Mouse (Mus musculus) lung, postnatal 0 days (tissue): ENCODE measurements around the gene 4930583I09Rik. TPM values are rescaled to one million over a fixed set of nuclear protein-coding genes. Genes with fewer than 3 reads are reported as not detected.

ENCODE experiments used
- ATAC-seq: fragments of 200-750 bp; cut with Nextera tagmentation; 2 replicates; pipeline ENCODE4 v1.8.0; 2017; ENCODE audit warnings: moderate library complexity
- DNase-seq: peaks from one replicate; pipeline ENCODE4 v3.0.0-alpha.2; 2016; ENCODE audit warnings: low spot score
- H3K27ac ChIP-seq: fragments of 300-500 bp; sonication (generic); 2 replicates; pipeline ENCODE4 v1.5.1; 2014; ENCODE audit warnings: antibody characterized with exemption, mild to moderate bottlenecking, low read length, mixed read lengths
- H3K27me3 ChIP-seq: fragments of 300-500 bp; sonication (generic); replicated peaks from 2 replicates; pipeline ENCODE4 v1.6.1; 2014; ENCODE audit warnings: low read length, mixed read lengths; ENCODE audit not compliant: insufficient read depth
- H3K36me3 ChIP-seq: fragments of 300-500 bp; sonication (generic); 2 replicates; pipeline ENCODE4 v1.6.1; 2014; ENCODE audit warnings: low read length, mixed read lengths; ENCODE audit not compliant: insufficient read depth
- H3K4me1 ChIP-seq: fragments of 300-500 bp; sonication (generic); 2 replicates; pipeline ENCODE4 v1.6.1; 2014; ENCODE audit warnings: antibody characterized with exemption, low read depth, low read length, mixed read lengths; ENCODE audit not compliant: insufficient read depth
- H3K4me2 ChIP-seq: fragments of 300-500 bp; sonication (generic); replicated peaks from 2 replicates; pipeline ENCODE4 v1.6.1; 2014; ENCODE audit warnings: low read depth, mild to moderate bottlenecking, low read length, moderate library complexity, mixed read lengths
- H3K4me3 ChIP-seq: fragments of 300-500 bp; sonication (generic); 2 replicates; pipeline ENCODE4 v1.5.1; 2014; ENCODE audit warnings: low read depth, low read length
- H3K9ac ChIP-seq: fragments of 300-500 bp; sonication (generic); replicated peaks from 2 replicates; pipeline ENCODE4 v1.6.1; 2014; ENCODE audit warnings: low read depth, mild to moderate bottlenecking
- H3K9me3 ChIP-seq: fragments of 300-500 bp; sonication (generic); 2 replicates; pipeline ENCODE4 v1.6.1; 2016; ENCODE audit warnings: low read length, mixed read lengths
- CTCF ChIP-seq: IDR thresholded peaks from 2 replicates; pipeline ENCODE4 v1.5.1; 2016; ENCODE audit warnings: antibody characterized with exemption, mild to moderate bottlenecking
- EP300 ChIP-seq: IDR thresholded peaks from 2 replicates; pipeline ENCODE4 v1.6.1; 2016; ENCODE audit warnings: antibody characterized with exemption, mild to moderate bottlenecking, control low read depth
- WGBS: fragments of 180-500 bp; shearing (Covaris S2); extraction: QIAGEN DNeasy Blood & Tissue Kit; methylation state at CpG from one replicate; pipeline ENCODE4 v1.1.7; 2014; 5-methylcytosine and 5-hydroxymethylcytosine counted together
- polyA plus RNA-seq: library from polyadenylated mRNA; unstranded; fragments of >200 nt; fragmentation: Nextera tagmentation; extraction: Ambion mirVana; gene quantifications from 2 replicates; pipeline ENCODE4 v1.2.1, GENCODE M21; 2015

Gene 4930583I09Rik
- not detected in 2 replicates for polyA plus RNA-seq

- H3K9me3 ChIP-seq = no peaks in the 10 kb centered on the region
- no peak for ATAC-seq
- TF ChIP-seq CTCF = no peak
- TF ChIP-seq EP300 = no peak
- H3K9ac ChIP-seq = no peak within 1 kb of the TSS
- no peaks in the 10 kb centered on the region for H3K27me3 ChIP-seq
- 60% methylated on average over 6 of the region's 6 CpGs for WGBS
- H3K4me2 ChIP-seq = no peak within 1 kb of the TSS
- no peaks in the 10 kb centered on the region for H3K4me1 ChIP-seq
- no peak for DNase-seq
- H3K4me3 ChIP-seq = no peak within 1 kb of the TSS
- no peaks in the 10 kb centered on the region for H3K36me3 ChIP-seq
- H3K27ac ChIP-seq = no peak within 1 kb of the TSS
Observed at GRCm38 (mm10) chr17:64835928-64836327, at the start of gene 4930583I09Rik. TSS of gene 4930583I09Rik (minus strand) at chr17:64836071.

DNA sequence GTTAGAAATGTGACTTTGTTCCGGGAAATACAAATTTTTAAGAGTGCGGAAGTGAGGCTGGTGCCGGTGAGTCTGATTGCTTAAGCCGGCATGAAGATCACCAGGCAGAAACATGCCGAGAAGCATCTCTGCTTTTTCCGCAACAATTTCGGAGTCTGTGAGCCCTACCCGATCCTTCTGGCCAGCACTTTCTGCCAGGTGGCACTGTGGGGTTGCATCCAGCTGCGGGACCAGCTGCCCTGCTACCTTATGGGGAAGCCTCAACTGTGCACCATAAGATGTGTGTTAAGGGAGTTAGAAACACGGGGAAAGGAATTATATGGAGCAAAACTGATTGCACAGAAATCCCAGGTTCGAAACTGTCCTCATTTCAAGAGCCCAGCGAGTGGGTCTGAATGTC, 40.2 kb upstream of the 4930583I09Rik start:
- no peak for ATAC-seq

DNA sequence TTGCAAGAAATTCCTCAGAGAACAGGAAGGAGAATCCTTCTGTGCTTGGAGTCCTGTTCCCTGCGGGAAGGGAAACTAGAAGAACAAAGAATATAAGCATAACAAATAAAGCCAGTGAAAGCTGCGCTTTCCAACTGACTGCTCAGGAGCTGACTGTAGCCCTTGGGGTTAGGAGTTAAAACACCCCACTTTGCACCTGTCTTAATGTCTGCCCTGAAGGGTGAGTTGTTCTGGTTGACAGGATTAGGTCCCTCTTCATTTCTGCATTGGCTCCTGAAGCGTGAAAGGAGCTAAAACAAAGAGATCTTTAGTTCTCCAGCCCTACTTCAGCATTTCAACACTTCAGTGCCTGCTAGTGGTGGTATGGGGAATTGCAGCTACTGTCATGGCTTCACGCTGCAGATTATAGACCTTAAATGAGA, 37.8 kb upstream of the 4930583I09Rik start:
- Histone ChIP-seq H3K9ac (no peak overlapping the region), H3K27me3 (no peaks in the 10 kb centered on the region), H3K4me2 (no peak overlapping the region), H3K9me3 (no peaks in the 10 kb centered on the region), H3K27ac (no peak overlapping the region), H3K36me3 (no peaks in the 10 kb centered on the region), H3K4me1 (no peaks in the 10 kb centered on the region), H3K4me3 (no peak overlapping the region)
- DNase-seq = peak; percentile 57
- TF ChIP-seq EP300 (no peak), CTCF (peak; percentile 95)
- no peak for ATAC-seq
- 35% methylated on average over 4 of the region's 4 CpGs for WGBS

More for the DNA sequence above, 40.2 kb upstream of the 4930583I09Rik start:
- Histone ChIP-seq H3K27ac (no peak overlapping the region), H3K4me1 (no peaks in the 10 kb centered on the region), H3K4me3 (no peak overlapping the region), H3K9ac (no peak overlapping the region), H3K9me3 (no peaks in the 10 kb centered on the region), H3K36me3 (no peaks in the 10 kb centered on the region), H3K4me2 (no peak overlapping the region), H3K27me3 (no peaks in the 10 kb centered on the region)
- WGBS = 79% methylated on average over 12 of the region's 12 CpGs
- no peak for TF ChIP-seq CTCF
- TF ChIP-seq EP300 = no peak
- no peak for DNase-seq

DNA sequence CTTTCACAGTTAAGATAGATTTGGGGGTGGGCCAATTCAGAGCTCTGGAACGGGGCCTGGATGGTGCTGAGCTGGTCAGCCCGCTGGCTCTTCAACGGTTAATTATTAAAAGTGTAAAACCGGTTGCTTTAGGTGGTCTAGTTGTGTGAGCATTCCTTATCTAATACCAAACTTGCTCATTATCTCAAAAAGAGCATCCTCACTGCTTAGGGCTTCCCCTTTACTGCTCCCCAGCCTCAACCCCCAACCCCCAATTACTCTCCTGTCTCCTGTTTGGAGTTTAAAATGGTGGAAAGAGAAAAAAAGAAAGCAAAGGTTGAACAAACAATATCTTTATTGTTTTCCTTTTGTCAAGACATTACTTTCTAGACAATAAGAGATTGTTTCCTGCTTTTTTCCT, 27.9 kb upstream of the 4930583I09Rik start:
- no peaks in the 10 kb centered on the region for H3K4me1 ChIP-seq
- H3K36me3 ChIP-seq = no peaks in the 10 kb centered on the region
- H3K27me3 ChIP-seq = no peaks in the 10 kb centered on the region
- no peak for ATAC-seq
- no peak for DNase-seq
- 60% methylated on average over 4 of the region's 4 CpGs for WGBS
- no peak overlapping the region for H3K9ac ChIP-seq
- no peak overlapping the region for H3K4me3 ChIP-seq
- H3K9me3 ChIP-seq = no peaks in the 10 kb centered on the region
- no peak overlapping the region for H3K4me2 ChIP-seq
- no peak for TF ChIP-seq CTCF
- TF ChIP-seq EP300 = no peak
- no peak overlapping the region for H3K27ac ChIP-seq

DNA sequence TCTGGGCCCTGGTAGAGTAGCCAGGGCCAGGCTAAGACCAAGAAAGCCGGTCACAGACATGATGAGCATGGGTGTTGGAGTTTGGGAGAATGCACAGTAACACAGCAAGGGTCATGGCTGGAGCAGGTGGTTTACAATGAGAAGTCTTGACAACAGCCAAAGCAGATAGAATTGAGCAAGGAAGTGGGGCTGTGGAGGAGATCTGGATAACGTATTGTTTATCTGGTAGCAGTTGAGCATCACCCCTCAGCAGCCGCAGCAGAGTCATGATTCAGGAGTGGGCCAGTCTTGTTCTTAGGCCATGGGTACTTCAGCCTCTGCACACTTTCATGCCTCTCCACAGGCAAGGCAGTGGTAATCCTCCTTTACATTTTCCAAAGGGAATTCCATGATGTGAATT, 25.1 kb upstream of the 4930583I09Rik start:
- no peak for DNase-seq
- Histone ChIP-seq H3K9me3 (no peaks in the 10 kb centered on the region), H3K36me3 (no peaks in the 10 kb centered on the region), H3K4me1 (no peaks in the 10 kb centered on the region), H3K9ac (no peak overlapping the region), H3K4me2 (no peak overlapping the region), H3K27ac (no peak overlapping the region), H3K4me3 (no peak overlapping the region), H3K27me3 (no peaks in the 10 kb centered on the region)
- no peak for ATAC-seq
- WGBS = 68% methylated on average over 3 of the region's 3 CpGs
- TF ChIP-seq EP300 = no peak
- TF ChIP-seq CTCF = no peak

GRCm38 (mm10) chr17:64858848-64859247, 23.0 kb upstream of the 4930583I09Rik start:
- Histone ChIP-seq H3K4me1 (no peaks in the 10 kb centered on the region), H3K4me3 (no peak overlapping the region), H3K9me3 (no peaks in the 10 kb centered on the region), H3K36me3 (no peaks in the 10 kb centered on the region), H3K27ac (no peak overlapping the region), H3K9ac (no peak overlapping the region), H3K27me3 (no peaks in the 10 kb centered on the region), H3K4me2 (no peak overlapping the region)
- 68% methylated on average over 6 of the region's 6 CpGs for WGBS
- DNase-seq = no peak
- TF ChIP-seq CTCF (no peak), EP300 (no peak)
- ATAC-seq = no peak

GRCm38 (mm10) chr17:64848031-64848430, 12.2 kb upstream of the 4930583I09Rik start:
- no peaks in the 10 kb centered on the region for H3K27me3 ChIP-seq
- no peak overlapping the region for H3K4me2 ChIP-seq
- no peaks in the 10 kb centered on the region for H3K4me1 ChIP-seq
- H3K9ac ChIP-seq = no peak overlapping the region
- WGBS = 63% methylated on average over 4 of the region's 4 CpGs
- H3K27ac ChIP-seq = no peak overlapping the region
- DNase-seq (no peak), ATAC-seq (no peak)
- H3K36me3 ChIP-seq = no peaks in the 10 kb centered on the region
- H3K4me3 ChIP-seq = no peak overlapping the region
- TF ChIP-seq CTCF (no peak), EP300 (no peak)
- no peaks in the 10 kb centered on the region for H3K9me3 ChIP-seq
